Mouse (Mus musculus): ENCODE data around the gene Rsbn1.

- peak; percentile 69 for TF ChIP-seq POLR2A (IDR thresholded peaks at IDR 0.05; ENCODE audit: control insufficient read depth, low read depth, low read length)
- TF ChIP-seq CTCF (IDR thresholded peaks at IDR 0.05; ENCODE audit: control insufficient read depth, insufficient read depth, insufficient replicate concordance, low read depth, low read length) = no peak
Observed at GRCm38 (mm10) chr3:103967861-103968691, 54.2 kb downstream of the Rsbn1 start, which contains the start of gene Phtf1.

Measured in testis, adult 2 months (tissue).